Mouse (Mus musculus) intestine, embryonic 14.5 days (tissue): Measurements from ENCODE around the gene Gm37240. TPM values are rescaled to one million over a fixed set of nuclear protein-coding genes. Genes with fewer than 3 reads are reported as not detected.
A peak's percentile ranks its signal among the peaks of the same experiment; 100 is the strongest.

Experiments
- ATAC-seq: fragments of 200-750 bp; cut with Nextera tagmentation; replicated peaks from 2 replicates; pipeline ENCODE4 v1.8.0; 2017; ENCODE audit warnings: low read depth, moderate number of reproducible peaks, moderate TSS enrichment, moderate library complexity; ENCODE audit not compliant: low FRiP score, low TSS enrichment
- DNase-seq: peaks from one replicate; pipeline ENCODE4 v3.0.0-alpha.2; 2018; ENCODE audit warnings: low spot score
- H3K27ac ChIP-seq: fragments of 300-500 bp; sonication (generic); 2 replicates; pipeline ENCODE4 v1.5.1; 2014; ENCODE audit warnings: low read depth, mild to moderate bottlenecking, control low read depth
- H3K27me3 ChIP-seq: fragments of 300-500 bp; sonication (generic); replicated peaks from 2 replicates; pipeline ENCODE4 v1.6.1; 2014; ENCODE audit warnings: low read length, control low read depth; ENCODE audit not compliant: control insufficient read depth, insufficient read depth
- H3K36me3 ChIP-seq: fragments of 300-500 bp; sonication (generic); 2 replicates; pipeline ENCODE4 v1.6.1; 2014; ENCODE audit warnings: low read length, control low read depth; ENCODE audit not compliant: control insufficient read depth, insufficient read depth
- H3K4me1 ChIP-seq: fragments of 300-500 bp; sonication (generic); replicated peaks from 2 replicates; pipeline ENCODE4 v1.6.1; 2014; ENCODE audit warnings: low read length, control low read depth, mixed read lengths; ENCODE audit not compliant: control insufficient read depth, insufficient read depth
- H3K4me2 ChIP-seq: fragments of 300-500 bp; sonication (generic); 2 replicates; pipeline ENCODE4 v1.6.1; 2014; ENCODE audit warnings: low read length
- H3K4me3 ChIP-seq: fragments of 300-500 bp; sonication (generic); 2 replicates; pipeline ENCODE4 v1.5.1; 2014; ENCODE audit warnings: low read depth, low read length, control low read depth, mixed read lengths
- H3K9ac ChIP-seq: fragments of 300-500 bp; sonication (generic); 2 replicates; pipeline ENCODE4 v1.6.1; 2014; ENCODE audit warnings: mild to moderate bottlenecking, low read length
- H3K9me3 ChIP-seq: fragments of 300-500 bp; sonication (generic); 2 replicates; pipeline ENCODE4 v1.6.1; 2016; ENCODE audit warnings: low read length, control low read depth; ENCODE audit not compliant: control insufficient read depth
- whole genome bisulfite sequencing: fragments of 180-500 bp; shearing (Covaris S2); extraction: QIAGEN DNeasy Blood & Tissue Kit; methylation state at CpG from one replicate; pipeline ENCODE4 v1.1.7; 2014; 5-methylcytosine and 5-hydroxymethylcytosine counted together
- polyA plus RNA-seq: library from polyadenylated mRNA; unstranded; fragments of >200 nt; fragmentation: Nextera tagmentation; extraction: Ambion mirVana; gene quantifications from 2 replicates; pipeline ENCODE4 v1.2.1, GENCODE M21; 2014

Gm37240 gene
- polyA plus RNA-seq, 1 experiment from 2014 or later: 5.3 TPM

GRCm38 (mm10) chr3:85393395-85393794 is 493.9 kb downstream of the Gm37240 start:
- Histone ChIP-seq H3K27me3 (no peaks in the 10 kb centered on the region), H3K4me2 (no peak overlapping the region), H3K9ac (no peak overlapping the region), H3K4me3 (no peak overlapping the region), H3K4me1 (no peaks in the 10 kb centered on the region), H3K36me3 (no peaks in the 10 kb centered on the region), H3K9me3 (peaks cover 9% of the 10 kb centered on the region), H3K27ac (no peak overlapping the region)
- WGBS: 87% methylated on average over 3 of the region's 3 CpGs
- DNase-seq: peak; percentile 27
- no peak for ATAC-seq

GRCm38 (mm10) chr3:85391756-85392155 is 495.6 kb downstream of the Gm37240 start:
- Histone ChIP-seq H3K9ac (no peak overlapping the region), H3K9me3 (peaks cover 9% of the 10 kb centered on the region), H3K4me2 (no peak overlapping the region), H3K36me3 (no peaks in the 10 kb centered on the region), H3K27me3 (no peaks in the 10 kb centered on the region), H3K27ac (no peak overlapping the region), H3K4me1 (no peaks in the 10 kb centered on the region), H3K4me3 (no peak overlapping the region)
- ATAC-seq: no peak
- no peak for DNase-seq
- WGBS: 89% methylated on average over 6 of the region's 6 CpGs

GRCm38 (mm10) chr3:85391111-85391510 is 496.2 kb downstream of the Gm37240 start:
- no peak overlapping the region for H3K4me3 ChIP-seq
- no peak overlapping the region for H3K9ac ChIP-seq
- 78% methylated on average over 2 of the region's 2 CpGs for WGBS
- DNase-seq: no peak
- H3K36me3 ChIP-seq: no peaks in the 10 kb centered on the region
- no peaks in the 10 kb centered on the region for H3K27me3 ChIP-seq
- H3K9me3 ChIP-seq: peaks cover 4% of the 10 kb centered on the region
- H3K27ac ChIP-seq: no peak overlapping the region
- no peak for ATAC-seq
- H3K4me1 ChIP-seq: no peaks in the 10 kb centered on the region
- no peak overlapping the region for H3K4me2 ChIP-seq

- no peaks in the 10 kb centered on the region for H3K4me1 ChIP-seq
- DNase-seq (no peak), ATAC-seq (no peak)
- H3K27ac ChIP-seq: no peak overlapping the region
- H3K9me3 ChIP-seq: no peaks in the 10 kb centered on the region
- no peak overlapping the region for H3K4me3 ChIP-seq
- H3K9ac ChIP-seq: no peak overlapping the region
- no peaks in the 10 kb centered on the region for H3K27me3 ChIP-seq
- H3K4me2 ChIP-seq: no peak overlapping the region
- H3K36me3 ChIP-seq: no peaks in the 10 kb centered on the region
Measured at GRCm38 (mm10) chr3:85385371-85385770, 501.9 kb downstream of the Gm37240 start.

GRCm38 (mm10) chr3:85383330-85383729 is 504.0 kb downstream of the Gm37240 start:
- Histone ChIP-seq H3K4me2 (no peak overlapping the region), H3K9ac (no peak overlapping the region), H3K4me1 (no peaks in the 10 kb centered on the region), H3K9me3 (no peaks in the 10 kb centered on the region), H3K4me3 (no peak overlapping the region), H3K27me3 (no peaks in the 10 kb centered on the region), H3K27ac (no peak overlapping the region), H3K36me3 (no peaks in the 10 kb centered on the region)
- WGBS: 76% methylated on average over 3 of the region's 3 CpGs
- ATAC-seq: no peak
- no peak for DNase-seq

GRCm38 (mm10) chr3:85378703-85379395 is 508.5 kb downstream of the Gm37240 start:
- Histone ChIP-seq H3K4me2 (no peak overlapping the region), H3K27ac (no peak overlapping the region), H3K9ac (no peak overlapping the region), H3K4me3 (no peak overlapping the region), H3K9me3 (0 out of 2 replicates have a peak, but pooled peaks cover 4% of the 10 kb centered on the region), H3K4me1 (no peaks in the 10 kb centered on the region), H3K36me3 (no peaks in the 10 kb centered on the region), H3K27me3 (no peaks in the 10 kb centered on the region)
- DNase-seq: no peak
- ATAC-seq: no peak
- 75% methylated on average over 16 of the region's 16 CpGs for WGBS

GRCm38 (mm10) chr3:85377946-85378702 is 509.2 kb downstream of the Gm37240 start:
- H3K4me1 ChIP-seq: no peaks in the 10 kb centered on the region
- no peaks in the 10 kb centered on the region for H3K36me3 ChIP-seq
- H3K9me3 ChIP-seq: 0 out of 2 replicates have a peak, but pooled peaks cover 4% of the 10 kb centered on the region
- ATAC-seq (no peak), DNase-seq (no peak)
- H3K9ac ChIP-seq: no peak overlapping the region
- no peak overlapping the region for H3K27ac ChIP-seq
- no peaks in the 10 kb centered on the region for H3K27me3 ChIP-seq
- no peak overlapping the region for H3K4me2 ChIP-seq
- WGBS: 63% methylated on average over 13 of the region's 13 CpGs
- no peak overlapping the region for H3K4me3 ChIP-seq

- no peak overlapping the region for H3K4me2 ChIP-seq
- 80% methylated on average over 3 of the region's 3 CpGs for WGBS
- ATAC-seq (no peak), DNase-seq (no peak)
- H3K36me3 ChIP-seq: no peaks in the 10 kb centered on the region
- H3K27me3 ChIP-seq: no peaks in the 10 kb centered on the region
- H3K4me1 ChIP-seq: no peaks in the 10 kb centered on the region
- H3K9ac ChIP-seq: no peak overlapping the region
- no peak overlapping the region for H3K4me3 ChIP-seq
- no peak overlapping the region for H3K27ac ChIP-seq
- H3K9me3 ChIP-seq: 0 out of 2 replicates have a peak, but pooled peaks cover 4% of the 10 kb centered on the region
Measured at GRCm38 (mm10) chr3:85377505-85377904, 509.8 kb downstream of the Gm37240 start.
